Mouse (Mus musculus) neural tube, embryonic 13.5 days (tissue): ENCODE data around the gene Enpp1. TPM values are rescaled to one million over a fixed set of nuclear protein-coding genes. Genes with fewer than 3 reads are reported as not detected.

ENCODE experiments used
- ATAC-seq: fragments of 200-750 bp; cut with Nextera tagmentation; 2 replicates; pipeline ENCODE4 v1.8.0; 2017; ENCODE audit warnings: low read depth, mild to moderate bottlenecking, moderate TSS enrichment, moderate library complexity
- H3K27ac ChIP-seq: fragments of 300-500 bp; sonication (generic); replicated peaks from 2 replicates; pipeline ENCODE4 v1.5.1; 2015; ENCODE audit warnings: moderate library complexity, mild to moderate bottlenecking, inconsistent platforms
- H3K27me3 ChIP-seq: fragments of 300-500 bp; sonication (generic); 2 replicates; pipeline ENCODE4 v1.6.1; 2015; ENCODE audit warnings: mild to moderate bottlenecking, inconsistent platforms
- H3K36me3 ChIP-seq: fragments of 300-500 bp; sonication (generic); 2 replicates; pipeline ENCODE4 v1.6.1; 2015; ENCODE audit warnings: mild to moderate bottlenecking, inconsistent platforms
- H3K4me1 ChIP-seq: fragments of 300-500 bp; sonication (generic); replicated peaks from 2 replicates; pipeline ENCODE4 v1.6.1; 2015; ENCODE audit warnings: inconsistent platforms
- H3K4me2 ChIP-seq: fragments of 300-500 bp; sonication (generic); 2 replicates; pipeline ENCODE4 v1.6.1; 2015; ENCODE audit warnings: inconsistent platforms, mild to moderate bottlenecking, moderate library complexity
- H3K4me3 ChIP-seq: fragments of 300-500 bp; sonication (generic); 2 replicates; pipeline ENCODE4 v1.5.1; 2015; ENCODE audit warnings: mild to moderate bottlenecking, inconsistent platforms
- H3K9ac ChIP-seq: fragments of 300-500 bp; sonication (generic); 2 replicates; pipeline ENCODE4 v1.6.1; 2015; ENCODE audit warnings: moderate library complexity, mild to moderate bottlenecking, inconsistent platforms
- H3K9me3 ChIP-seq: fragments of 300-500 bp; sonication (generic); 2 replicates; pipeline ENCODE4 v1.6.1; 2016; ENCODE audit warnings: inconsistent platforms
- WGBS: fragments of 180-500 bp; shearing (Covaris S2); methylation state at CpG from one replicate; pipeline ENCODE4 v1.1.7; 2015; 5-methylcytosine and 5-hydroxymethylcytosine counted together
- polyA plus RNA-seq: library from polyadenylated mRNA; unstranded; fragments of >200 nt; fragmentation: Nextera tagmentation; extraction: Ambion mirVana; gene quantifications from 2 replicates; pipeline ENCODE4 v1.2.1, GENCODE M21; 2015

Enpp1 gene
- polyA plus RNA-seq, 1 experiment from 2014 or later: 2.2 TPM

DNA sequence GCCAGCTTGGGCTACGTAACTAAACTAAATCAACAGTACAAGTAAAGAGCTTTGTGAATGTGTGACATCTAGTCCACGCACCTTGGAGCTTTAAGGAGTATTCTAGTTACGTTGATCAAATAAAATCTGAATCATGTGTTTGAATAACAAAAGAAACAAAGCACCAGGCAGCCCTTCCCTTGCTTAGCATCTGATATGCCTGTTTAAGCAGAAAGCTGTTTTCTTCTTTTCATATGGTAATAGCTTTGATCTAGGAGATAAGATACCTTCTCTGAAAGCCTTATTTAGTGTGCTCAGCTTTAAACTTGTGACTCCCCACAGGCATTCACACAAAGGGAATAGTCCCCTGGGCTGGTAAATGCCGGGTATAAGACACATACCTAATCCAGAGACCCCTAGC is 121.4 kb downstream of the Enpp1 start:
- peaks cover 15% of the 10 kb centered on the region for H3K4me1 ChIP-seq
- no peak for ATAC-seq
- H3K4me3 ChIP-seq: no peak overlapping the region
- H3K9ac ChIP-seq: no peak overlapping the region
- WGBS: 32% methylated on average over 4 of the region's 4 CpGs
- no peak overlapping the region for H3K27ac ChIP-seq
- H3K4me2 ChIP-seq: no peak overlapping the region
- 0 out of 2 replicates have a peak, but pooled peaks cover 3% of the 10 kb centered on the region for H3K27me3 ChIP-seq
- no peaks in the 10 kb centered on the region for H3K9me3 ChIP-seq
- H3K36me3 ChIP-seq: no peaks in the 10 kb centered on the region

DNA sequence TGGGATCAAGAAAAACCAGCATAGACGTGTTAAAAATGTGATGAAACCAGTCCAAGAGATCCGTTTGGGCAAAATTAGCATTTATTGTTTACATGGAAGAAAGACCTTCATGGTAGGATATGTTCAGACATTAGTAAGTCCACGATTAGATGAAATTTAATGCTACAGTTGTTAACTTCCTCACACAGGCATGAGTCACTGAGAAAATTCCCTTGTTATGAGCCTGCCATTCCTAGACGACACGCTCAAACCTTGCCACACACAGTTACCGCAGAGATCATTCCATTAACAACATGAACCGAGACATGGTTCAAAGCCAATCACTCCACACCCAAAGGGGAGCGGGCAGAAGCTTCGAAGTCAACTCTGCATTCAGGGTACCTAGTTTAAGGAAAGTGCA is 122.7 kb downstream of the Enpp1 start:
- Histone ChIP-seq H3K27me3 (no peaks in the 10 kb centered on the region), H3K27ac (no peak overlapping the region), H3K9ac (no peak overlapping the region), H3K4me2 (no peak overlapping the region), H3K36me3 (no peaks in the 10 kb centered on the region), H3K4me3 (no peak overlapping the region), H3K9me3 (no peaks in the 10 kb centered on the region), H3K4me1 (0 out of 2 replicates have a peak, but pooled peaks cover 3% of the 10 kb centered on the region)
- no peak for ATAC-seq
- WGBS: 91% methylated on average over 9 of the region's 9 CpGs

DNA sequence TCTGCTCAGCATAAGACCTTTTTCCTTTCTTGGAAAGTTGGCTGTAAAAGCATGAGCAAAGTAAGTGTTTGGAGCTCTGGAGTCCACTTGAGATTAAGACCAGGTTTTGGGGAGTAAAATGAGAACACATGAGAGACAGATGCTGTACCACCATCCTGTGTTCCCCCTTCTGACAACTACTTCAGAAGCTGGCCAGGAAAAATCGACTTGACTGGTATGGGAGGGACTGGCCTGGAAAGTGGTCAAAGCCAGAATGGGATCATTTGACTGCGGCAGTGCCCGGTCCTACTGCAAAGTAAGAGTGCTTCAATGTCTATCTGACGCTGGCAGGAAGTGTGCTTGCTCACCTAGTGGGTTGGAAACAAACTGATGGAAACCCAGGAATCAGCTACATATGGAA is 123.1 kb downstream of the Enpp1 start:
- Histone ChIP-seq H3K4me3 (no peak overlapping the region), H3K4me1 (0 out of 2 replicates have a peak, but pooled peaks cover 3% of the 10 kb centered on the region), H3K27ac (no peak overlapping the region), H3K4me2 (no peak overlapping the region), H3K27me3 (no peaks in the 10 kb centered on the region), H3K9me3 (no peaks in the 10 kb centered on the region), H3K36me3 (no peaks in the 10 kb centered on the region), H3K9ac (no peak overlapping the region)
- 85% methylated on average over 4 of the region's 4 CpGs for WGBS
- no peak for ATAC-seq

Other genes starting within 250 kb of the Enpp1 start
- 2.6 and 4.5 TPM in 2 replicates for gene Ccn2, start 116.7 kb downstream of the Enpp1 start, polyA plus RNA-seq
- 4.4 and 4.6 TPM in 2 replicates for gene Enpp3, start 130.7 kb upstream of the Enpp1 start, polyA plus RNA-seq
- 25.0 and 27.4 TPM in 2 replicates for gene Med23, start 157.8 kb upstream of the Enpp1 start, polyA plus RNA-seq
- 5.2 and 7.3 TPM in 2 replicates for gene Arg1, start 215.3 kb upstream of the Enpp1 start, polyA plus RNA-seq